Mouse (Mus musculus) gastrocnemius, adult 8-10 months (tissue): ENCODE measurements at regions not wholly inside any gene's neighbourhood (a gene's known extent, or its start where the extent isn't known, plus 50 kb on each side); places are given as distances from the start of the nearest gene placed in this dataset.
A peak's percentile ranks its signal among the peaks of the same experiment; 100 is the strongest.

Experiments used
- DNase-seq, 2 experiments: peaks; one replicate each; pipeline ENCODE4 v3.0.0; 2022; ENCODE audit warnings: low spot score in 2 of 2

GRCm38 (mm10) chr4:54812740-54813634, 131.9 kb upstream of the Zfp462 start:
- no peak for DNase-seq

GRCm38 (mm10) chr4:54837326-54837725, 107.5 kb upstream of the Zfp462 start:
- DNase-seq: peak; percentile 35 to 55

GRCm38 (mm10) chr4:54838111-54838510, 106.7 kb upstream of the Zfp462 start:
- no peak for DNase-seq

GRCm38 (mm10) chr4:54838794-54839193, 106.1 kb upstream of the Zfp462 start:
- no peak for DNase-seq

- no peak for DNase-seq
These were observed 91.6 kb upstream of the Zfp462 start for GRCm38 (mm10) chr4:54852991-54853925.

GRCm38 (mm10) chr4:54858604-54859003, 86.2 kb upstream of the Zfp462 start:
- DNase-seq: no peak

- DNase-seq: no peak
These were observed 78.8 kb upstream of the Zfp462 start for GRCm38 (mm10) chr4:54866062-54866461.

- DNase-seq: no peak
These were observed 70.6 kb upstream of the Zfp462 start for GRCm38 (mm10) chr4:54874136-54874827.

- no peak for DNase-seq
These were observed 69.3 kb upstream of the Zfp462 start for GRCm38 (mm10) chr4:54875506-54875905.

- DNase-seq: no peak
These were observed 67.5 kb upstream of the Zfp462 start for GRCm38 (mm10) chr4:54877361-54877760.

GRCm38 (mm10) chr4:54878531-54878930, 66.3 kb upstream of the Zfp462 start:
- DNase-seq: no peak

GRCm38 (mm10) chr4:54893288-54893687, 51.6 kb upstream of the Zfp462 start:
- DNase-seq: no peak
